Mouse (Mus musculus) mouse embryonic stem cell (cell line): ENCODE measurements around the gene Mtcl1.

Source experiments
- in situ Hi-C, 2 experiments: fragments of 300-500 bp; cut with MboI; formaldehyde crosslinking; loops; 1 replicate in 1 of 2; 3 replicates in 1 of 2; pipeline ENCODE4 v1.14.3; 2019 to 2020; ENCODE audit warnings: low sequenced_read_pairs in 2 of 2, low pct_unique_long_range_greater_than_20kb in 1 of 2, mixed read lengths in 1 of 2; ENCODE audit not compliant: unreplicated experiment in 1 of 2

Gene Mtcl1

GRCm38 (mm10) chr17:66416841-66417313 lies 32.7 kb downstream of the Mtcl1 start:
- in situ Hi-C loops, result no loop called here

- in situ Hi-C loops, result no loop called here
Observed at GRCm38 (mm10) chr17:66416436-66416835, 33.1 kb downstream of the Mtcl1 start.

DNA sequence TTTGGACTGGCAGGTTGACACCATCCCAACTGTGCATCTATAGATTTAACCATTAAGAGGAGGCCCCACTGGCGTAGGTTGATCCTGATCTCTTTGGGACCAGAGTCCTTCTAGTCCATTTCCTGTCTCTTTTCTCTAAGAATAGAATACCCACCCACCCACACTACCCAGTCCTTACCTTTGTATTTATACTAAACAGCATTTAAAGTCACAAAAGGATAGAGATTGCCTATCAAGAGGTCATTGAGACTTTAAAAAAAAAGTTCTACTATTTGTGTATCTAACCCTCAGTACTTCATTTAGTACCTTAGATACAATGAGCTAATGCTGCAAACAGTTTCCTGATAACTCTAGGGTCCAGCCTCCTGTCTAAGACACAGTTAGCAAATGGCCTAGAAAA lies 35.2 kb downstream of the Mtcl1 start:
- in situ Hi-C loops, result no loop called here

- in situ Hi-C loops, result no loop called here
Observed at GRCm38 (mm10) chr17:66412155-66412970, 37.2 kb downstream of the Mtcl1 start.

DNA sequence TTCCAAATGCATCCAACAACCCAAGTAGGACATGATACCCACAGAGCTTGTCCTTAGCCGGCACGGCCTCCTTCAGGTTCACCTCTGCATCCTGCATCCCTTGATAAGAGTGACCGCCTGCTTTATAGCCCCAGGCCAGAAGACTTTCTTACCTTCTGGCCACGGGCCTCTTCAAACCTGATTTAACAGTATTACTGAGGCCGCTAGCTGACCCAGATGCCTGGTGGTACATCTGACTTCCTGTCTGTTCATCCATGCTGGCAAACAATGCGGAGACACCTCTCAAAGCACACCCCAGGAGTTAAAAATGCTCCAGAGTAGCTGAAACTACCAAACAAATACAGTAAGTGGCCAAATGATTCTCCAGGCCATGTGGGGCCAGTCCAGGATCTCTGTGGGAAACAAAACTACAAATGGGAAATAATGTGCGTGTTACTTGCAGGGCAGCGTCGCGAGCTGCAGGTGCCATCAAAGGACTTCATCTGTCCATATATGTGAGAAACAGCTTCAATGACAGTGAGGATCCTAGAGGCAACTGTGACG lies 38.6 kb downstream of the Mtcl1 start:
- in situ Hi-C loops, result no loop called here

- in situ Hi-C loops, result no loop called here
Observed at GRCm38 (mm10) chr17:66409070-66409605, 40.4 kb downstream of the Mtcl1 start.

DNA sequence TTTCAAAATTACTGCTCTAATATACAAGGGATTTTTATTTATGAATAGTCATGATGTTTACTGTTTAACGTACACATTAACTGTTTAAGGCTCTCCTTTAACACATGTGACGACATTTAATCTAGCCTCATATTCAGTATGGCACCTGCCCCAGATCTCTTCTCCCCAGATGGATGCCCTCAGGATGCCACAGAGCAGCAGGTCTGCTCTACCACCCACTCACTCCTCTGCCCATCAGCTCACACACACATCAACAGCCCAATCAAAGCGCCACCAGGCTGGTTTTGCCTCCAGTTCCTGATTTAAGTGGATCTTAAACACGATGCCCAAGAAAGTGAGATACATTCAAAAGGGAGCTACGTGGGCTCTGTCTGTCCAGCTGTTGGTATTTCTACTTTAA lies 41.1 kb downstream of the Mtcl1 start:
- in situ Hi-C loops, result no loop called here

DNA sequence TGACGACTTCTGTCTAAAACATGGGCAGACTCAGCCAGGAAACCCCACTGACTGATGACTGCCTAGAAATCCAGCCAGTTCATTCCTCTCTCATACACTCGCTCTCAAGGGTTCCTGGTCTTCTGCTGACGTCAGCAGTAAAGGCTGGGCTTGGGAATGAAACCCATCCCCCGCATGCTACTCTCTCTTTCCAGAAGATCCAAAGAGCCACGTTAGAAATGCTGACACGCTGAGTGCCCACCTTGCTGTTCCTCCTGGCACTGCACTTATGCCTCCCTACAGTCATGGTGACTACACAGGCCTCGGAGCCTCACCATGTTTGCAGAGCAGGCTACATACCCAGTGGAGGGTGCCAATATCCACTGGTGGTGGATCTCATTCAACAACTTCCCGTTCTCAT lies 41.7 kb downstream of the Mtcl1 start:
- in situ Hi-C loops, result no loop called here

- in situ Hi-C loops, result no loop called here
Observed at GRCm38 (mm10) chr17:66405601-66406000, 43.9 kb downstream of the Mtcl1 start.

GRCm38 (mm10) chr17:66404883-66405590 lies 44.5 kb downstream of the Mtcl1 start:
- in situ Hi-C loops, result no loop called here

GRCm38 (mm10) chr17:66402791-66403470 lies 46.6 kb downstream of the Mtcl1 start:
- in situ Hi-C loops, result no loop called here

DNA sequence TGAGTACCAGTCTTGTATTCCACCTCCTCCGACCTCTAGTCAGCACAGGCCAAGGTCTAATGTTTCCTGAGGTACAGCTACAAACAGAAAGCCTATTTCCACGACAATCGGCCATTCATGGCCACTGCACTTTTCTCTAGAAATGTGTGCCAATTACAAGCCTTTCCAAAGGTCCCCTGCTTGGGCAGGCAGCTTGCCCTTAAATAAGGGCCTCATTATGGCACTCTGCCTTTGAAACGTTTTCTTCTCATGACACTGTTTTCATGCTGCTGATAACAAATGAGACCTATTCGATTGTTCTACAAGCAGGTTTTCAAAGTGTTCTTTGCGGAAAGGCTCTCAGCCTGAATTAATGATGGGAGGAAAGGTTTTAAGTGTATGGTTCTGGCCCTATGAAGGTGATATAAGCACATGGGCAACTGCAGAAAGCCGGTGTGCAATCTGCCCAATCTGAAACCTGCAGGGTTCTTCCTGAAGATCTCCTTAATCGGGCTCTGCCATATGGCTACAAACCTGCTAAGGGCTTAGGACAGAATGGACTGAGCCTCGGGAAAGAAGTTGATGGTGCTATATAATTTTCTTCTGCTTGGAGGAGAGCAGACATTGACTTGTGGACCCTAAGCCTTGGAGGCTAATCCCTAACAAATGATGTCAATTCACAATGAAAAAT lies 47.8 kb downstream of the Mtcl1 start:
- in situ Hi-C loops, result no loop called here

- in situ Hi-C loops, result no loop called here
Observed at GRCm38 (mm10) chr17:66399780-66400179, 49.8 kb downstream of the Mtcl1 start.

- in situ Hi-C loops, result no loop called here
Observed at GRCm38 (mm10) chr17:66394571-66394970, 55.0 kb downstream of the Mtcl1 start.

- in situ Hi-C loops, result no loop called here
Observed at GRCm38 (mm10) chr17:66388307-66388706, 61.2 kb downstream of the Mtcl1 start.

DNA sequence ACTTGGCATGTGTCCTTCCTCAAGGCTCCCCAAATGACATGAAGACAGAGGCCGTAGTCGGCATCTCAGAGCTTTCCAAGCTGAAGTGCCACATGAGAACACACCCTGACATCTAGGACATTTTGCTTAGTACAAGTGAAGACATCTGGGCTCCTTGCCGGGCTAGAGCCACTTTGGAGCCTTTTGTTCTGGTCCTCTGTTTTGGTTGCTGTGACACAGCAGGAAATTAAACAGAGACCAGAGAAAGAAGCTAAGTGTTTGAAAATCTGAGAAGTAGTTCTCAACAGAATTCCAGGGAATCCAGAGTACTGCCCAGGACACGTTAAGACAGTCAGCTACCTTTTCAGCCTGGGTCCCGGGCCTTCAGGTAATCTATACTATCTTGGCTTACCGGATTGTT lies 68.2 kb downstream of the Mtcl1 start:
- in situ Hi-C loops, result no loop called here

GRCm38 (mm10) chr17:66379900-66380857 lies 69.4 kb downstream of the Mtcl1 start:
- in situ Hi-C loops, result no loop called here
